Mouse (Mus musculus): ENCODE results near the gene Kcnq1. TPM values are rescaled to one million over a fixed set of nuclear protein-coding genes. Genes with fewer than 3 reads are reported as not detected.

Gene Kcnq1
- polyA plus RNA-seq, 1 experiment = not detected

GRCm38 (mm10) chr7:143444955-143445648 lies 338.9 kb downstream of the Kcnq1 start:
- no peaks in the 10 kb centered on the region for H3K79me2 ChIP-seq (ENCODE audit: control insufficient read depth, insufficient read depth)
- H3K79me3 ChIP-seq (ENCODE audit: low read depth) = no peaks in the 10 kb centered on the region
- no peak overlapping the region for H3K4me3 ChIP-seq (ENCODE audit: insufficient read depth, poor library complexity, severe bottlenecking)
- H3K36me3 ChIP-seq (ENCODE audit: control insufficient read depth, insufficient read depth) = no peaks in the 10 kb centered on the region
- H3ac ChIP-seq (ENCODE audit: control insufficient read depth, insufficient read length, low read depth) = no peak overlapping the region
- TF ChIP-seq MYOD1 (IDR thresholded peaks at IDR 0.05; ENCODE audit: control insufficient read depth, insufficient read length, low read depth) (no peak), CEBPB (IDR thresholded peaks at IDR 0.05; ENCODE audit: low read depth) (no peak), MYOG (IDR thresholded peaks at IDR 0.05; ENCODE audit: control insufficient read depth, extremely low read depth, insufficient read length) (no peak), USF1 (IDR thresholded peaks at IDR 0.05; ENCODE audit: low read depth) (no peak), MAX (IDR thresholded peaks at IDR 0.05) (no peak), FOSL1 (IDR thresholded peaks at IDR 0.05; ENCODE audit: insufficient read depth, low read length, poor library complexity, severe bottlenecking) (no peak), CTCF (IDR thresholded peaks at IDR 0.05; ENCODE audit: control insufficient read depth, insufficient read depth, insufficient read length) (no peak)
- peaks cover 23% of the 10 kb centered on the region for H3K27me3 ChIP-seq (ENCODE audit: control insufficient read depth, insufficient read depth, insufficient read length)

DNA sequence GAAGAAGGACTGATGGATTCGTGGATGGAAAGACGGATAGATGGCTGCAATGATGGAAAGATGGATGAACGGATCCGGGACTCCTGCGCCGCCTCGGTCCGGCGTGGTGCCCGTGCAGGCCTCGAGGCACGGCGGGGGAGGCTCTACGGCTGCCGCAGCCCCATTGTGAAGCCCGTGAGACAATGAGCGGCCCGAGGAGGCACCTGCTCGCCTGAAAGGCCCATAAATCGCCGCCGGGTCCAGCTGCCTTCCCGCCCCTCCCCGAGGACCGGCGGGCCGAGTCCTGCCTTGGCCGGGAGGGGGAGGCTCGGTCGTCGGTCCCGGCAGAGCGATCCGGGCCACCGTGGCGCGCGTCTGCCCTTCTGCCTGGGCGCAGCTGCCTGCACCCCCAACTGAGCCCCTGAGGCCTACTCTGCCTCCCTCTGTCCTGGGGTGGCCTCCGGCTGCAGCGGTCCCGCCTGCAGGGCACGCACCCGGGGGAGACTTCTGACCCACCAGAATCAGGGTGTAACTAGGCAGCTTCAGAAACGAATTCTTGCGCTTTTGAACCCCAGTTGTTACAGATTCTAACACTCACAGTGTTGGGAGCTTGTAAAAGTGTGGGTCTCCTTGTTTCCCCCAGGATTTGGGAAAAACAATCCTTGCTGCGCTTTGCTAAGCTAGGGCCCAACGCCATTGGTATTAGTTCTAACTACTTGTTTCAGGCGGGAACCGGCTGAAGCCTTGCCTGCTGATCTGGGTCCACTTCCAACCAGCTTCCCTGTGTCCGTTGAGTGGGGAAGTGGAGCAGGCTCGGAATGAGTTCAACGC lies 339.7 kb downstream of the Kcnq1 start:
- H3ac ChIP-seq (ENCODE audit: control insufficient read depth, insufficient read length, low read depth) = no peak overlapping the region
- H3K4me3 ChIP-seq (ENCODE audit: insufficient read depth, poor library complexity, severe bottlenecking) = no peak overlapping the region

DNA sequence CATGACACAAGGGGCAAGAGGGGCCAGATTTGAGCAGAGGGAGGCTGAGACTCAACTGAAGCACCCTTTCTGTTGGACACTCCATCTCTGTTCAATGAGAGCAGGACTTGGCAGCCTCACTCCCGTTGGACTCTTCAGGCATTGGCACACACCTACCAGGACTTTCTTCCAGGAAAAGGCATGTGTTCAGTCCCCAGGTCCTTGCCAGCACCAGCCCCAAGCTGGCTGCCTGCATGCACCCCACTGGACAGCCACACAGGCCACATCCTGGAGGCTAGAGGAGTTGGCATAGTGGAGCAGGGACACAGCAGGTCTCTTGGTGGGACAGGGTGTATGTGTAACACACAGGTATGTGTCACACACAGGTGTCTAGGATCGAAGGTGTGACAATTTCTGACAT lies 341.0 kb downstream of the Kcnq1 start:
- Histone ChIP-seq H3K79me3 (ENCODE audit: low read depth) (no peaks in the 10 kb centered on the region), H3ac (ENCODE audit: control insufficient read depth, insufficient read length, low read depth) (no peak overlapping the region), H3K36me3 (ENCODE audit: control insufficient read depth, insufficient read depth) (no peaks in the 10 kb centered on the region), H3K79me2 (ENCODE audit: control insufficient read depth, insufficient read depth) (no peaks in the 10 kb centered on the region), H3K4me3 (ENCODE audit: insufficient read depth, poor library complexity, severe bottlenecking) (no peak overlapping the region), H3K27me3 (ENCODE audit: control insufficient read depth, insufficient read depth, insufficient read length) (peaks cover 23% of the 10 kb centered on the region)
- no peak for TF ChIP-seq USF1 (IDR thresholded peaks at IDR 0.05; ENCODE audit: low read depth)
- TF ChIP-seq MYOD1 (IDR thresholded peaks at IDR 0.05; ENCODE audit: control insufficient read depth, insufficient read length, low read depth) = no peak
- no peak for TF ChIP-seq CEBPB (IDR thresholded peaks at IDR 0.05; ENCODE audit: low read depth)
- no peak for TF ChIP-seq MAX (IDR thresholded peaks at IDR 0.05)
- TF ChIP-seq CTCF (IDR thresholded peaks at IDR 0.05; ENCODE audit: control insufficient read depth, insufficient read depth, insufficient read length) = no peak
- no peak for TF ChIP-seq MYOG (IDR thresholded peaks at IDR 0.05; ENCODE audit: control insufficient read depth, extremely low read depth, insufficient read length)
- TF ChIP-seq FOSL1 (IDR thresholded peaks at IDR 0.05; ENCODE audit: insufficient read depth, low read length, poor library complexity, severe bottlenecking) = no peak

More for the DNA sequence above, 339.7 kb downstream of the Kcnq1 start:
- TF ChIP-seq CTCF (IDR thresholded peaks at IDR 0.05; ENCODE audit: control insufficient read depth, insufficient read depth, insufficient read length) = no peak
- no peak for TF ChIP-seq CEBPB (IDR thresholded peaks at IDR 0.05; ENCODE audit: low read depth)
- no peak for TF ChIP-seq USF1 (IDR thresholded peaks at IDR 0.05; ENCODE audit: low read depth)
- TF ChIP-seq MAX (IDR thresholded peaks at IDR 0.05) = no peak
- no peak for TF ChIP-seq MYOD1 (IDR thresholded peaks at IDR 0.05; ENCODE audit: control insufficient read depth, insufficient read length, low read depth)
- no peak for TF ChIP-seq FOSL1 (IDR thresholded peaks at IDR 0.05; ENCODE audit: insufficient read depth, low read length, poor library complexity, severe bottlenecking)
- no peak for TF ChIP-seq MYOG (IDR thresholded peaks at IDR 0.05; ENCODE audit: control insufficient read depth, extremely low read depth, insufficient read length)
- Histone ChIP-seq H3K27me3 (ENCODE audit: control insufficient read depth, insufficient read depth, insufficient read length) (peaks cover 23% of the 10 kb centered on the region), H3K36me3 (ENCODE audit: control insufficient read depth, insufficient read depth) (no peaks in the 10 kb centered on the region), H3K79me2 (ENCODE audit: control insufficient read depth, insufficient read depth) (no peaks in the 10 kb centered on the region), H3K79me3 (ENCODE audit: low read depth) (no peaks in the 10 kb centered on the region)

- no peak for TF ChIP-seq MAX (IDR thresholded peaks at IDR 0.05)
- TF ChIP-seq FOSL1 (IDR thresholded peaks at IDR 0.05; ENCODE audit: insufficient read depth, low read length, poor library complexity, severe bottlenecking) = no peak
- TF ChIP-seq MYOG (IDR thresholded peaks at IDR 0.05; ENCODE audit: control insufficient read depth, extremely low read depth, insufficient read length) = no peak
- TF ChIP-seq CEBPB (IDR thresholded peaks at IDR 0.05; ENCODE audit: low read depth) = no peak
- no peak for TF ChIP-seq MYOD1 (IDR thresholded peaks at IDR 0.05; ENCODE audit: control insufficient read depth, insufficient read length, low read depth)
- no peak for TF ChIP-seq CTCF (IDR thresholded peaks at IDR 0.05; ENCODE audit: control insufficient read depth, insufficient read depth, insufficient read length)
- no peak for TF ChIP-seq USF1 (IDR thresholded peaks at IDR 0.05; ENCODE audit: low read depth)
- Histone ChIP-seq H3K36me3 (ENCODE audit: control insufficient read depth, insufficient read depth) (no peaks in the 10 kb centered on the region), H3K27me3 (ENCODE audit: control insufficient read depth, insufficient read depth, insufficient read length) (peaks cover 14% of the 10 kb centered on the region), H3K79me3 (ENCODE audit: low read depth) (no peaks in the 10 kb centered on the region), H3K4me3 (ENCODE audit: insufficient read depth, poor library complexity, severe bottlenecking) (no peak overlapping the region), H3ac (ENCODE audit: control insufficient read depth, insufficient read length, low read depth) (no peak overlapping the region), H3K79me2 (ENCODE audit: control insufficient read depth, insufficient read depth) (no peaks in the 10 kb centered on the region)
Measured at GRCm38 (mm10) chr7:143458963-143459331, 352.8 kb downstream of the Kcnq1 start.

DNA sequence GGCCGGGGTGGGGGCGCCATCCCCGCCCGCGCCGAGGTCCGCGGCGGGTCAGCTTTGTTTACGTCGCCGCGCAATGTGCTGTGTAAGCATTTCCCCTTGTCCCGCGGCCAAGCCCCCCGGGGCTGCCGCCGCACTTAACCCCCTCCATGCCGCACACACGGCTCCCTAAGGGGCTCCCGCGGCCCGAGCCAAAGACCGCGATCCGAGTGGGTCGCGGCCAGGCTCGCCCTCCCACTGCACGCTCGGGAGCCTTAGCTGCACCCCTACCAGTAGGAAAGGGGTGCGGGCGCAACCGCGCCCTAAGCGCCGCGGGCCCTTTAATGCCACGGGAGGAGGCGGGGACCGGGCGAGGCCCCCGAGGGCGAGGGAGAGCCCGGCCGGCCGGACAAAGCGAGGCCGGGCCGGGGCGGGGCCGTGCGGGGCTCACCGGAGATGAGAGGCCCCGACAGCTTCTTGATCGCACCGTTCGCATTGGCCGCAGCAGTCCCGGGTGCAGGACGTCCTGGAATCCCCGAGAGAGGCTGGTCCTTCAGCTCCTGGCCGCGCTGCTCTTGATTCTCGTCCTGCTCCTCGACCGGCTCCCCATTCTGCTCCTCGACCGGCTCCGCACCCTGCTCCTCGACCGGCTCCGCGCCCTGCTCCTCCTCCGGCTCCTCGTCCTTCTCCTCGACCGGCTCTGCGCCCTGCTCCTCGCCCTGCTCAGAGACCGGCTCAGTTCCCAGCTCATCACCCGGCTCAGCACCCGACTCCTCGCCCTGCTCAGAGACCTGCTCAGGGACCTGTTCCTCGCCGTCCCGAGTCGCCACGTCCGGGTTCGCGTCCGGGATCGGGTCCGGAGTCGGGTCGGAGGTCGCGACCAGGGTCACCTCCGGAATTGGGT lies 353.4 kb downstream of the Kcnq1 start:
- TF ChIP-seq CEBPB (IDR thresholded peaks at IDR 0.05; ENCODE audit: low read depth) = no peak
- TF ChIP-seq FOSL1 (IDR thresholded peaks at IDR 0.05; ENCODE audit: insufficient read depth, low read length, poor library complexity, severe bottlenecking) = no peak
- TF ChIP-seq MAX (IDR thresholded peaks at IDR 0.05) = no peak
- TF ChIP-seq CTCF (IDR thresholded peaks at IDR 0.05; ENCODE audit: control insufficient read depth, insufficient read depth, insufficient read length) = no peak
- TF ChIP-seq USF1 (IDR thresholded peaks at IDR 0.05; ENCODE audit: low read depth) = no peak
- TF ChIP-seq MYOG (IDR thresholded peaks at IDR 0.05; ENCODE audit: control insufficient read depth, extremely low read depth, insufficient read length) = no peak
- TF ChIP-seq MYOD1 (IDR thresholded peaks at IDR 0.05; ENCODE audit: control insufficient read depth, insufficient read length, low read depth) = no peak
- Histone ChIP-seq H3ac (ENCODE audit: control insufficient read depth, insufficient read length, low read depth) (no peak overlapping the region), H3K79me3 (ENCODE audit: low read depth) (no peaks in the 10 kb centered on the region), H3K36me3 (ENCODE audit: control insufficient read depth, insufficient read depth) (no peaks in the 10 kb centered on the region), H3K79me2 (ENCODE audit: control insufficient read depth, insufficient read depth) (no peaks in the 10 kb centered on the region), H3K27me3 (ENCODE audit: control insufficient read depth, insufficient read depth, insufficient read length) (peaks cover 14% of the 10 kb centered on the region), H3K4me3 (ENCODE audit: insufficient read depth, poor library complexity, severe bottlenecking) (no peak overlapping the region)

Data from C2C12 (cell line).